Comparison of ENCODE assay signal across 22 mouse cellular contexts in genomic region chr19:10231871-10232270, GRCm38 (mm10). TPM values are rescaled to one million over a fixed set of nuclear protein-coding genes. Genes with fewer than 3 reads are reported as not detected.
DNase-seq lines count a peak whose midpoint lies in the region; ATAC-seq lines count a peak whose summit lies in the region.
"Had no signal": no experiment of that assay in that cellular context is flagged by ENCODE, and none has a peak within 500 bp of the region (broad histone marks: within the 10 kb centered on the region; RNA-seq: fewer than 3 reads in every experiment).

No protein-coding gene starts in this region.

- H3K4me2 ChIP-seq in heart, embryonic 11.5 days, result no peak overlapping the region
- H3K4me2 ChIP-seq in midbrain, embryonic 11.5 days, result no peak overlapping the region
- no peak overlapping the region for H3K4me2 ChIP-seq in intestine, embryonic 15.5 days (replicated peaks)
- H3K4me2 ChIP-seq: stomach, embryonic 15.5 days had no signal

- no peak overlapping the region for H3K4me3 ChIP-seq in heart, embryonic 11.5 days (ENCODE audit: low read depth, low read length)
- no peak overlapping the region for H3K4me3 ChIP-seq in midbrain, embryonic 10.5 days
- no peak overlapping the region for H3K4me3 ChIP-seq in midbrain, embryonic 11.5 days (ENCODE audit: low read depth, low read length)
- no peak overlapping the region for H3K4me3 ChIP-seq in intestine, embryonic 15.5 days (replicated peaks)
- H3K4me3 ChIP-seq: limb, embryonic 13.5 days; stomach, embryonic 15.5 days had no signal

- no peaks in the 10 kb centered on the region for H3K9me3 ChIP-seq in heart, embryonic 11.5 days (replicated peaks; ENCODE audit: control insufficient read depth, low read length)
- H3K9me3 ChIP-seq in midbrain, embryonic 10.5 days (replicated peaks), result no peaks in the 10 kb centered on the region
- no peaks in the 10 kb centered on the region for H3K9me3 ChIP-seq in midbrain, embryonic 11.5 days (ENCODE audit: control insufficient read depth, low read length)
- no peaks in the 10 kb centered on the region for H3K9me3 ChIP-seq in intestine, embryonic 15.5 days
- H3K9me3 ChIP-seq: limb, embryonic 13.5 days; stomach, embryonic 15.5 days had no signal

- 28% methylated on average over 5 of the region's 5 CpGs for WGBS in heart, embryonic 11.5 days (ENCODE audit: insufficient replicate concordance)
- WGBS in midbrain, embryonic 10.5 days, result 10% methylated on average over 5 of the region's 5 CpGs
- 13% methylated on average over 5 of the region's 5 CpGs for WGBS in midbrain, embryonic 11.5 days
- 36% methylated on average over 5 of the region's 5 CpGs for WGBS in intestine, embryonic 15.5 days

- H3K27ac ChIP-seq in heart, embryonic 11.5 days (ENCODE audit: low read depth, low read length), result peak overlapping the region; percentile 62
- H3K27ac ChIP-seq in midbrain, embryonic 10.5 days (replicated peaks), result peak overlapping the region; percentile 63; the same call in 1 of the 2 replicates
- H3K27ac ChIP-seq in midbrain, embryonic 11.5 days (ENCODE audit: low read depth, low read length), result no peak overlapping the region
- 0 out of 2 replicates have a peak overlapping the region, but pooled peaks have one; percentile 6 for H3K27ac ChIP-seq in intestine, embryonic 15.5 days
- H3K27ac ChIP-seq: limb, embryonic 13.5 days; stomach, embryonic 15.5 days had no signal

- 0 out of 2 replicates have a peak, but pooled peaks cover 3% of the 10 kb centered on the region for H3K27me3 ChIP-seq in heart, embryonic 11.5 days (ENCODE audit: control insufficient read depth, insufficient read depth, low read length)
- H3K27me3 ChIP-seq in midbrain, embryonic 10.5 days (ENCODE audit: low read depth, poor library complexity, severe bottlenecking), result peaks cover 26% of the 10 kb centered on the region
- no peaks in the 10 kb centered on the region for H3K27me3 ChIP-seq in midbrain, embryonic 11.5 days (ENCODE audit: control insufficient read depth, insufficient read depth, low read length)
- no peaks in the 10 kb centered on the region for H3K27me3 ChIP-seq in intestine, embryonic 15.5 days (replicated peaks)
- H3K27me3 ChIP-seq: stomach, embryonic 15.5 days had no signal

- intact Hi-C loops in heart, postnatal 36 days (cut with DNase I), result no loop called here

- no peaks in the 10 kb centered on the region for H3K36me3 ChIP-seq in heart, embryonic 11.5 days (ENCODE audit: control insufficient read depth, insufficient read depth, low read length)
- H3K36me3 ChIP-seq in midbrain, embryonic 10.5 days, result no peaks in the 10 kb centered on the region
- H3K36me3 ChIP-seq in midbrain, embryonic 11.5 days (ENCODE audit: control insufficient read depth, insufficient read depth, low read length), result no peaks in the 10 kb centered on the region
- H3K36me3 ChIP-seq in intestine, embryonic 15.5 days, result peaks cover 4% of the 10 kb centered on the region; the same call in 1 of the 2 replicates
- H3K36me3 ChIP-seq: limb, embryonic 13.5 days; stomach, embryonic 15.5 days had no signal

- peaks cover 11% of the 10 kb centered on the region for H3K4me1 ChIP-seq in heart, embryonic 11.5 days (ENCODE audit: control insufficient read depth, insufficient read depth, low read length)
- H3K4me1 ChIP-seq in midbrain, embryonic 10.5 days, result peaks cover 40% of the 10 kb centered on the region
- peaks cover 4% of the 10 kb centered on the region; the same call in 1 of the 2 replicates for H3K4me1 ChIP-seq in midbrain, embryonic 11.5 days (ENCODE audit: control insufficient read depth, insufficient read depth, low read length)
- H3K4me1 ChIP-seq in intestine, embryonic 15.5 days (replicated peaks), result peaks cover 49% of the 10 kb centered on the region

- 0 out of 2 replicates have a peak overlapping the region, but pooled peaks have one; percentile 5 for H3K9ac ChIP-seq in heart, embryonic 11.5 days (ENCODE audit: low read depth, low read length)
- no peak overlapping the region for H3K9ac ChIP-seq in midbrain, embryonic 11.5 days (ENCODE audit: low read length)
- no peak overlapping the region for H3K9ac ChIP-seq in intestine, embryonic 15.5 days
- H3K9ac ChIP-seq: stomach, embryonic 15.5 days had no signal

- ATAC-seq in heart, embryonic 11.5 days (replicated peaks; ENCODE audit: insufficient number of reproducible peaks, low FRiP score, low TSS enrichment), result no peak
- ATAC-seq in midbrain, embryonic 11.5 days (ENCODE audit: low FRiP score), result no peak
- ATAC-seq in intestine, embryonic 15.5 days, result no peak
- no peak for ATAC-seq in megakaryocyte-erythroid progenitor cell, adult 5-6 weeks (replicated peaks; ENCODE audit: low FRiP score, low TSS enrichment, poor library complexity, severe bottlenecking)
- ATAC-seq: CD4-positive, CD25-positive, alpha-beta regulatory T cell, adult 4 months; forebrain, embryonic 16.5 days; hindbrain, embryonic 16.5 days; midbrain, embryonic 16.5 days had no signal

- DNase-seq in heart, postnatal 36 days, result no peak
- no peak for DNase-seq in midbrain, embryonic 10.5 days (ENCODE audit: low spot score)
- DNase-seq in midbrain, embryonic 11.5 days (ENCODE audit: low spot score, missing footprints), result no peak
- DNase-seq in testis, postnatal 14 days (ENCODE audit: low spot score), result no peak
- DNase-seq: adrenal gland, adult 8-10 months; cerebellum, adult 9-10 months; gastrocnemius, postnatal 36 days; kidney, adult 8-10 months; kidney, postnatal 36 days; lung, postnatal 14 days; right cerebral cortex, postnatal 25 days had no signal

RNA-seq across cellular contexts. Expression of gene Myrf, which starts 8.7 kb away (rescaled TPM):
- 22.7 and 23.0 TPM in 2 replicates for polyA plus RNA-seq in heart, embryonic 11.5 days (2014; fragmentation: Nextera tagmentation; extraction: Ambion mirVana)
- 1 to 10 TPM; 5.9 to 7.3 TPM for total RNA-seq in heart, postnatal 36 days (2021)
- polyA plus RNA-seq in midbrain, embryonic 10.5 days (2016; fragmentation: Nextera tagmentation; extraction: Ambion mirVana), result 2.1 and 2.2 TPM in 2 replicates
- polyA plus RNA-seq in midbrain, embryonic 11.5 days (2014; fragmentation: Nextera tagmentation; extraction: Ambion mirVana), result 1.4 and 1.7 TPM in 2 replicates
- 12.0 and 14.4 TPM in 2 replicates for polyA plus RNA-seq in intestine, embryonic 15.5 days (2015; fragmentation: Nextera tagmentation; extraction: Ambion mirVana)
- not detected in 2 replicates for total RNA-seq in megakaryocyte-erythroid progenitor cell, adult 5-6 weeks (2014; fragmentation: Nextera tagmentation)
- total RNA-seq in megakaryocyte-erythroid progenitor cell, adult 5-6 weeks (2017), result not detected in 2 replicates
- total RNA-seq: hematopoietic stem cell, adult 5-6 weeks; neutrophil, adult 5-6 weeks had no signal

RNA-seq across cellular contexts. Expression of gene Fen1, which starts 27.9 kb away (rescaled TPM):
- polyA plus RNA-seq in heart, embryonic 11.5 days (2014; fragmentation: Nextera tagmentation; extraction: Ambion mirVana), result 59.3 and 70.9 TPM in 2 replicates
- 1 to 10 TPM; 4.7 TPM for total RNA-seq in heart, postnatal 36 days (2021)
- 165 and 188 TPM in 2 replicates for polyA plus RNA-seq in midbrain, embryonic 10.5 days (2016; fragmentation: Nextera tagmentation; extraction: Ambion mirVana)
- 121 and 128 TPM in 2 replicates for polyA plus RNA-seq in midbrain, embryonic 11.5 days (2014; fragmentation: Nextera tagmentation; extraction: Ambion mirVana)
- polyA plus RNA-seq in intestine, embryonic 15.5 days (2015; fragmentation: Nextera tagmentation; extraction: Ambion mirVana), result 92.2 and 97.4 TPM in 2 replicates
- total RNA-seq in megakaryocyte-erythroid progenitor cell, adult 5-6 weeks (2014; fragmentation: Nextera tagmentation), result 112 and 116 TPM in 2 replicates
- 136 and 160 TPM in 2 replicates for total RNA-seq in megakaryocyte-erythroid progenitor cell, adult 5-6 weeks (2017)

RNA-seq across cellular contexts. Expression of gene Tmem258, which starts 28.1 kb away (rescaled TPM):
- polyA plus RNA-seq in heart, embryonic 11.5 days (2014; fragmentation: Nextera tagmentation; extraction: Ambion mirVana), result 412 and 418 TPM in 2 replicates
- total RNA-seq in heart, postnatal 36 days (2021), result 100 to 1,000 TPM; 173 to 180 TPM
- 351 and 361 TPM in 2 replicates for polyA plus RNA-seq in midbrain, embryonic 10.5 days (2016; fragmentation: Nextera tagmentation; extraction: Ambion mirVana)
- 334 and 352 TPM in 2 replicates for polyA plus RNA-seq in midbrain, embryonic 11.5 days (2014; fragmentation: Nextera tagmentation; extraction: Ambion mirVana)
- polyA plus RNA-seq in intestine, embryonic 15.5 days (2015; fragmentation: Nextera tagmentation; extraction: Ambion mirVana), result 470 and 520 TPM in 2 replicates
- total RNA-seq in megakaryocyte-erythroid progenitor cell, adult 5-6 weeks (2014; fragmentation: Nextera tagmentation), result 222 and 247 TPM in 2 replicates
- total RNA-seq in megakaryocyte-erythroid progenitor cell, adult 5-6 weeks (2017), result 196 and 256 TPM in 2 replicates

RNA-seq across cellular contexts. Expression of gene Fads1, which starts 49.2 kb away (rescaled TPM):
- polyA plus RNA-seq in heart, embryonic 11.5 days (2014; fragmentation: Nextera tagmentation; extraction: Ambion mirVana), result 64.6 and 65.8 TPM in 2 replicates
- 10 to 100 TPM; 23.7 to 24.0 TPM for total RNA-seq in heart, postnatal 36 days (2021)
- 171 and 192 TPM in 2 replicates for polyA plus RNA-seq in midbrain, embryonic 10.5 days (2016; fragmentation: Nextera tagmentation; extraction: Ambion mirVana)
- 152 and 155 TPM in 2 replicates for polyA plus RNA-seq in midbrain, embryonic 11.5 days (2014; fragmentation: Nextera tagmentation; extraction: Ambion mirVana)
- polyA plus RNA-seq in intestine, embryonic 15.5 days (2015; fragmentation: Nextera tagmentation; extraction: Ambion mirVana), result 145 and 146 TPM in 2 replicates
- total RNA-seq in megakaryocyte-erythroid progenitor cell, adult 5-6 weeks (2014; fragmentation: Nextera tagmentation), result 50.6 and 51.2 TPM in 2 replicates
- 23.2 and 26.6 TPM in 2 replicates for total RNA-seq in megakaryocyte-erythroid progenitor cell, adult 5-6 weeks (2017)
